In genomic region chr11:54522529-54523430, GRCm38 (mm10) we compare ENCODE assay signal across 7 mouse cellular contexts. TPM values are rescaled to one million over a fixed set of nuclear protein-coding genes. Genes with fewer than 3 reads are reported as not detected.
DNase-seq lines count a peak whose midpoint lies in the region; ATAC-seq and TF ChIP-seq lines count a peak whose summit lies in the region.

Gene Rapgef6, plus strand, starts transcription at chr11:54522847.

- WGBS in embryonic facial prominence, embryonic 10.5 days = under 1% methylated on average over 73 of the region's 73 CpGs
- WGBS in intestine, postnatal 0 days = under 1% methylated on average over 73 of the region's 73 CpGs
- under 1% methylated on average over 73 of the region's 73 CpGs for WGBS in midbrain, embryonic 12.5 days
- WGBS in small intestine, adult 2 months = under 1% methylated on average over 73 of the region's 73 CpGs

- TF ChIP-seq POLR2A in small intestine, adult 2 months (IDR thresholded peaks at IDR 0.05; ENCODE audit: low read depth, low read length) = peak; percentile 63

- H3K4me2 ChIP-seq in intestine, postnatal 0 days (replicated peaks; ENCODE audit: low read depth) = peak within 1 kb of the TSS; percentile 81
- H3K4me2 ChIP-seq in midbrain, embryonic 12.5 days (replicated peaks) = peak within 1 kb of the TSS; percentile 73

- peaks cover 23% of the 10 kb centered on the region for H3K4me1 ChIP-seq in embryonic facial prominence, embryonic 10.5 days
- H3K4me1 ChIP-seq in intestine, postnatal 0 days (replicated peaks; ENCODE audit: control insufficient read depth, insufficient read depth, low read length) = peaks cover 5% of the 10 kb centered on the region; the same call in 1 of the 2 replicates
- H3K4me1 ChIP-seq in midbrain, embryonic 12.5 days = peaks cover 20% of the 10 kb centered on the region
- H3K4me1 ChIP-seq in small intestine, adult 2 months (ENCODE audit: control insufficient read depth, insufficient read depth, insufficient read length, low read length) = peaks cover 3% of the 10 kb centered on the region; the same call in 1 of the 2 replicates

- no peak for TF ChIP-seq CTCF in intestine, postnatal 0 days (IDR thresholded peaks at IDR 0.05; ENCODE audit: low read depth)
- no peak for TF ChIP-seq CTCF in small intestine, adult 2 months (IDR thresholded peaks at IDR 0.05; ENCODE audit: extremely low read depth, insufficient read length, insufficient replicate concordance, low read depth, low read length)

- intact Hi-C loops in left cerebral cortex, postnatal 4 days (cut with DNase I) = loop anchor here (10.0 kb wide), 1 partner anchor 342 kb away; the partner anchor contains the start of genes Hint1 and Lyrm7

- peak; percentile 98 for ATAC-seq in intestine, postnatal 0 days
- peak; percentile 95 for ATAC-seq in midbrain, embryonic 12.5 days (ENCODE audit: low FRiP score, low read depth)

- peak within 1 kb of the TSS; percentile 74 for H3K4me3 ChIP-seq in embryonic facial prominence, embryonic 10.5 days
- peak within 1 kb of the TSS; percentile 95 for H3K4me3 ChIP-seq in intestine, postnatal 0 days (ENCODE audit: low read depth, low read length)
- peak within 1 kb of the TSS; percentile 87 for H3K4me3 ChIP-seq in midbrain, embryonic 12.5 days
- H3K4me3 ChIP-seq in small intestine, adult 2 months (ENCODE audit: low read depth, low read length) = peak within 1 kb of the TSS; percentile 96

- no peaks in the 10 kb centered on the region for H3K27me3 ChIP-seq in embryonic facial prominence, embryonic 10.5 days (replicated peaks; ENCODE audit: low read depth, poor library complexity, severe bottlenecking)
- no peaks in the 10 kb centered on the region for H3K27me3 ChIP-seq in intestine, postnatal 0 days (replicated peaks; ENCODE audit: control insufficient read depth, insufficient read depth, low read length)
- H3K27me3 ChIP-seq in midbrain, embryonic 12.5 days = no peaks in the 10 kb centered on the region
- H3K27me3 ChIP-seq in small intestine, adult 2 months (ENCODE audit: control insufficient read depth, insufficient read depth, low read length) = no peaks in the 10 kb centered on the region

- H3K27ac ChIP-seq in embryonic facial prominence, embryonic 10.5 days (replicated peaks) = peak within 1 kb of the TSS; percentile 89
- H3K27ac ChIP-seq in intestine, postnatal 0 days (ENCODE audit: low read depth, low read length) = peak within 1 kb of the TSS; percentile 99
- H3K27ac ChIP-seq in midbrain, embryonic 12.5 days (replicated peaks) = peak within 1 kb of the TSS; percentile 87
- peak within 1 kb of the TSS; percentile 97 for H3K27ac ChIP-seq in small intestine, adult 2 months (ENCODE audit: insufficient read depth, low read depth, low read length)

- no peaks in the 10 kb centered on the region for H3K9me3 ChIP-seq in embryonic facial prominence, embryonic 10.5 days
- no peaks in the 10 kb centered on the region for H3K9me3 ChIP-seq in intestine, postnatal 0 days (ENCODE audit: control insufficient read depth)
- H3K9me3 ChIP-seq in midbrain, embryonic 12.5 days = no peaks in the 10 kb centered on the region

- peak; percentile 100 for DNase-seq in adrenal gland, postnatal 10 days
- peak; percentile 99 for DNase-seq in embryonic facial prominence, embryonic 10.5 days (ENCODE audit: low spot score)
- peak; percentile 86 for DNase-seq in gonadal fat pad, adult 2 months (ENCODE audit: low read depth)
- DNase-seq in left cerebral cortex, postnatal 4 days = peak; percentile 99

- no peaks in the 10 kb centered on the region for H3K36me3 ChIP-seq in embryonic facial prominence, embryonic 10.5 days (replicated peaks)
- no peaks in the 10 kb centered on the region for H3K36me3 ChIP-seq in intestine, postnatal 0 days (ENCODE audit: control insufficient read depth, insufficient read depth)
- no peaks in the 10 kb centered on the region for H3K36me3 ChIP-seq in midbrain, embryonic 12.5 days
- H3K36me3 ChIP-seq in small intestine, adult 2 months (ENCODE audit: control insufficient read depth, insufficient read depth, low read length) = no peaks in the 10 kb centered on the region

- H3K9ac ChIP-seq in intestine, postnatal 0 days (ENCODE audit: low read depth, low read length) = peak within 1 kb of the TSS; percentile 90
- peak within 1 kb of the TSS; percentile 76 for H3K9ac ChIP-seq in midbrain, embryonic 12.5 days (replicated peaks)

RNA-seq across cellular contexts. Expression of gene Rapgef6, which starts in this region (rescaled TPM):
- total RNA-seq in adrenal gland, postnatal 10 days (2021) = 10 to 100 TPM; 24.9 to 28.0 TPM
- 38.7 and 39.6 TPM in 2 replicates for polyA plus RNA-seq in embryonic facial prominence, embryonic 10.5 days (2016; fragmentation: Nextera tagmentation; extraction: Ambion mirVana)
- 24.0 and 25.1 TPM in 2 replicates for polyA plus RNA-seq in gonadal fat pad, adult 2 months (2012; rRNA removed)
- 13.5 and 15.9 TPM in 2 replicates for polyA plus RNA-seq in intestine, postnatal 0 days (2015; fragmentation: Nextera tagmentation; extraction: Ambion mirVana)
- 10 to 100 TPM; 34.2 to 37.9 TPM for total RNA-seq in left cerebral cortex, postnatal 4 days (2021)
- polyA plus RNA-seq in midbrain, embryonic 12.5 days (2016; fragmentation: Nextera tagmentation; extraction: Ambion mirVana) = 34.5 and 37.5 TPM in 2 replicates
- 8.6 and 11.4 TPM in 2 replicates for polyA plus RNA-seq in small intestine, adult 2 months (2012; rRNA removed)

Comparison
In these comparisons a context has a peak if more than half of its experiments do, and no peak if none do; other contexts are left out.
1. Peak in every context shown above with its lines: DNase-seq, ATAC-seq, H3K4me3 ChIP-seq and H3K27ac ChIP-seq.